Mouse (Mus musculus) cerebellum, postnatal 25 days (tissue): ENCODE measurements around the gene Nfe2.
"Not testable (repeated sequence)": the region's sequence is repeated elsewhere in the genome, so short reads cannot be mapped to it uniquely, and the experiment has no call there.

Experiments used
- DNase-seq, 2 experiments: peaks; one replicate each; pipeline ENCODE4 v3.0.0; 2021; ENCODE audit warnings: mixed read lengths in 2 of 2

The Nfe2 gene

DNA sequence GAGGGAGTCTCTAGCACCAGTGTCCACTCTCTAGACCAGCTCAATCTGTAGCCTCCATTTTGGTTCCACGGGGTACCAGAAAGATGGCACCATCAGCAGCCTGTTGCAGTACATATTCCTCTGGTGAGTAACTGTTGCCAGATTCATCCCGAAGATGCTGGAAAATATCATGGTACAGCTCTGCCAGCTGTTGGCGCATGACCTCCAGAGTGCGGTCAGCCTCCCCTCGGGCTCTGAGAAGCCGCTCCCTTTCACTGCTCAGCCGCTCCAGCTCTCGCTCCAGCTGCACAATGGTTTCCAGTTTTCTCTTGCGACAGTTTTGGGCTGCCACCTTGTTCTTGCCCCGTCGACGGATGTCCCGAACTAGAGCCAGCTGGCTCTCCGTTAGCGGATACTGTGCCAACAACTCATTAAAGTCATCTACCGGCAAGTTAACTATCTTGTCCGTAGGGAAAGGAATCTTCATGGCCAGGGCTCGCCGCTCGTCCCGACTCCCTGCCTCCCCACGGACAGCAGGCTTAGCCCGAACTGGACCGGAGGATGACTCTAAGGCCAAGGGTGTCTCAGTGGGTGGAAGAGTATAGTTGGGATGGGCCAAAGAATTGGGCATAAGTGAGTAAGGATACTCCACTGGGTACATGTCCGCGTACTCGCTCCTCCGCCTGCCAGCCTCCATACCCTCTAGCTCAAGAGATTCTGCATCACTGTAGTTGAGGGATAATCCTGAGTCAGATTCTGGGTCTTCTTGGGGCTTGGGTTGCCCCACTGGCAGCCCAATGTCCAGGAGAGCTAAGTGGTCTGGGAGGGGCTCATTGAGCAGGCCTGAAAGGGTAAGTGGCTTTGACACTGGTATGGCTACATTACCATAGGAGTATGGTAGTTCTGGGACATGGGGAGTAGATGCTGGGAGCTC lies 9.5 kb downstream of the Nfe2 start:
- DNase-seq: peak in 1 of 2 experiments; percentile 29

DNA sequence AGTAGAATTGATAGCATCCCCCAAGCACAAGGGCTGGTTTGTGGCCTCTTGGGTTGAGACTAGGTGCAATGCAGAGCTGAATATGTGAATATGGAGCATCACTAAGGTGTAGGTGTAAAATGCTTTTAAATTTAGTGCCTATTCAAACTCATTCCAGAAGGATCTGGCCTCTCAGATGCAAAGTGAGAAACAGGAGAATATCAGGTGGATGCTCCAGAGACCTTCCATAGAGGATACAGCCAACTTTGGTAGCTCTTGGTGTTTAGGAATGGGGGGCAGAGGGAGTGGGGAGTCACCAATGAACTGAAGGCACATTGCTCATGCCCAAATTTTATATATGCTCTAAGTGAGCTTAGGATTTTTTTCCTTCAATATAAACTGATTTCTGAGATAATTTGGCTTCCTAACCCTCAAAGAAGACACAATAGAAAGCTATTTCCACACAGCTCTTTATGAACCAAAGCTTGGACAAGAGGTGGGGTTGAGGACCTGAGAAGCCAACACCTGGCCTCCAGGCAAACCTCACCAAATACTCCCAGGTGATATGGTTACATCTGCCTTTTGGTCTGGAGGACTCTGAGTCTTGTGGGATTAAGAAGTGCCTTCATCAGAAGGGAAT lies 10.3 kb downstream of the Nfe2 start:
- no peak for DNase-seq

DNA sequence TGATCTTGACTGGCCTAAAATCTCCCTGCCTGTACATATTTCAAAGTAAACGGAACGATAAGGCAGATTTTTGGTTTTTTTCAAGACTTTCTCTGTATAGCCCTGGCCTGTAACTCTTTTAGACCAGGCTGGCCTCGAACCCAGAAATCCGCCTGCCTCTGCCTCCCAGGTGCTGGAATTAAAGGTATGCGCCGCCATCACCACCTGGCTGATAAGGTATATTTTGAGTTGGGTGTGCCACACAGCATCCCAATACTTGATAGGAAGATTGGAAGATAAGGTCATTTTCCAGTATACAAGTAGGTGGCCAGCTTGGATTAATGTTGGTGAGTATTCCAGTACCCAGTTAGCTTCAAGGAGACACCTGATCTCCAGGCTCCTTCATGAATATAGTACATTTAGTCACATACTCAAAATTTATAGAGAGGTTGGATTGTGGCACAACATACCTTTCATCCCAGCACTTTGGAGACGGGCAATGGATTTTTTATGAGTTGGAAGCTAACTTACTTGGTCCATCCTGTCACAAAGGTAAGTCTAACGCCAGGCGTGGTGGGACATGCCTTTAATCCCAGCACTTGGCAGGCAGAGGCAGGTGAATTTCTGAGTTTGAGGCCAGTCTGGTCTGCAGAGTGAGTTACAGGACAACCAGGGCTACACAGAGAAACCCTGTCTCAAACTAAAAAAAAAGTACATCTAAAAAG lies 11.0 kb downstream of the Nfe2 start:
- no peak for DNase-seq

DNA sequence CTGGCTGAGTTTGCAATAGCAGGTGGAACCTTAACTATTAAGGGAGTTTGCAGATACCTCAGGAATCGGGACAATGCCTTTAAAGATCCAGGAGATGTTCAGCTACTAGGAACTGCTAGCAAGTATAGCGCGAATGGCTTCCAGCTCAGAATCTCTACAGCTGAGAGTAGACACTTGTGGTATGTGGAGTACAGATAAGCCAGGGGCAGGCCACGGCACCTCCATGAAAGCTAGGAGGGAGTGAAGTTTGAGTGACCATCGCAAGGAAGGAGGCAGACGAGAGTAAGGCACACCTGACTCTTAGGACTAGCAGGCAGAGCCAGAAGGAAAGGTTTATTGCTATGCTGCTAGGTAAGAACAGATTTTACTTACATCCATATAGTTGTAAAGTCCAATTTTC lies 12.6 kb downstream of the Nfe2 start:
- DNase-seq: no peak

DNA sequence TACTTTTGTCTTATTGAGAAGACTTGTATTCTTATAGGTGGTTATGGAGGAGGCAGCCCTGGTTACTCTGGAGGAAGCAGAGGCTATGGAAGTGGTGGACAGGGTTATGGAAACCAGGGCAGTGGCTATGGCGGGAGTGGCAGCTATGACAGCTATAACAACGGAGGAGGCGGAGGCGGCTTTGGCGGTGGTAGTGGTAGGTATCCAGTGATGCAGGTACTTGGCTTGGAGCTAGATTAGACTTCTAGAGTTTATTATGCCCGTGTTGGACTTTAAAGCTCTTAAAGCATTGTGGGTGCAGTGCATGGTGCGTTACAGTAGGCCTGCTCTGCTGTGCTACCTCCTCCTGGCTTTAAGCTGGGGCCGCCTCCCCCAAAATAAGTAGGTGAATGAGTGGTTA lies 15.3 kb downstream of the Nfe2 start:
- peak in 1 of 2 experiments; percentile 20 for DNase-seq

DNA sequence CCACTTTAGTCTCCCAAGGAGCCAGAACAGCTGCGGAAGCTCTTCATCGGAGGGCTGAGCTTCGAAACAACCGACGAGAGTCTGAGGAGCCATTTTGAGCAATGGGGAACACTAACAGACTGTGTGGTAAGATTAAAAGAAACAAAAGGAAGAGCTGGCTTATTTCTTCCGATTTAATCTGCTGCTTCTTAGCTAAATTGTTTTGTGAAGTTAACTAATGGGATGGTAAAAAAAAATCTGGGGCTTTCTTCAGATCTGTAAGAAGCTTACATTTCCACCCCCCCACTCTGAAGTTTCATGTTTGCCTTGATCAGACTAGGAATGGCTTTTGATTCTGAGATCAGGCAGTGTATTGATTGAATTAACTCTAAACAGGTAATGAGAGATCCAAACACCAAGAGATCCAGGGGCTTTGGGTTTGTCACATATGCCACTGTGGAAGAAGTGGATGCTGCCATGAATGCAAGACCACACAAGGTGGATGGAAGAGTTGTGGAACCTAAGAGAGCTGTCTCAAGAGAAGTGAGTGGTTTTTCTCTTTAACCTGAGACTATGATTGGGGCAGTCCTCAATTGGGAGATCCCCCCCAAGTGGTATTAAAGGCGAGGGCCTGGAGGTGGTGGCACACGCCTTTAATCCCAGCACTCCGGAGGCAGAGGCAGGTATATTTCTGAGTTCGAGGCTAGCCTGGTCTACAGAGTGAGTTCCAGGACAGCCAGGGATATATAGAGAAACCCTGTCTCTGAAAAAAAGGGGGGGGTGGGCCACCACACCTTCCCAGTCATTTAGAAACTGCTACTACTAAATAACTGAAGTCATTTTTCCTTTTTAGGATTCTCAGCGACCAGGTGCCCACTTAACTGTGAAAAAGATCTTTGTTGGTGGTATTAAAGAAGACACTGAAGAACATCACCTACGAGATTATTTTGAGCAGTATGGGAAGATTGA lies 16.9 kb downstream of the Nfe2 start:
- not testable (repeated sequence) for DNase-seq

DNA sequence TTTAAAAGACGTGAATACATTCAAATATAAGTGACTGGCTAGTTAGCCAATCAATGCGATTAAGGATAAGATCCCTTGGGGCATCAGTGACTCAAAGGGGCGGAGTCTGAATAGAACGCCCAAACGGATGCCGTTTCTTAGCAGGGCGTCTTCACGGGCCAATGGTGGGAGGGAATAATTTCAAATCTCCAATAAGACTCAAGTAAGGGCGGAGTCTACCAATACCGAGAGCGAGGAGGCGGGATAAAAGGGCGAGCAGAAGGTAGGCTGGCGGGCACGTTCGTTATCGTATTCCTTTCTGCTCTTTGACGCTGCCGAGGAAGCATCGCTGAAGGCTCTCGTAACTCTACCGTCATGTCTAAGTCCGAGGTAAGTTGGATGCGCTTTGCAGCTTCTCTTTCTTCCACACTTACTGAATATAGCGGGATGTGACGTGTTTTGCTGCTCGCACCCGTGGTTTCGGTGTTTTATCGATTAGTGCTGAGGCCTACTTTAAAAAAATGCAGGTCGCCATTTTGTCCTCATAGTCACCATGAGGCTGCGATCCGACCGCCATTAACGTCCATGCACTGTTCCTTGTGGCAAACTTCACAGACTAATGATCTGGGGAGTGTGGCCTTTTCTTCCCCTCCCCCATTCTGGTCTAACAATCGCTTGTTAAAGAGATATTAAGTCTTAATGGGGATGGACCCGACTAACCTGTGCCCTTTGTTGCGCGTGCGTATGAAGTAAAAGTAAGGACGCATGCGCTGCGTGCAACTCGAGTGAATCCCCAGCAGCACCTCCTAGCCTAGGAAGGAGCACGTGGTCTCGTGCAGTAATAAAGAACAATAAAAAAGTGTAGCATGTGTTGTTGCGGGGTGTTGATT lies 17.8 kb downstream of the Nfe2 start, which contains the start of gene Hnrnpa1:
Gene Hnrnpa1, plus strand, starts transcription at position 273 of the 869 bp plus-strand sequence.
- peak; percentile 89 to 92 for DNase-seq

DNA sequence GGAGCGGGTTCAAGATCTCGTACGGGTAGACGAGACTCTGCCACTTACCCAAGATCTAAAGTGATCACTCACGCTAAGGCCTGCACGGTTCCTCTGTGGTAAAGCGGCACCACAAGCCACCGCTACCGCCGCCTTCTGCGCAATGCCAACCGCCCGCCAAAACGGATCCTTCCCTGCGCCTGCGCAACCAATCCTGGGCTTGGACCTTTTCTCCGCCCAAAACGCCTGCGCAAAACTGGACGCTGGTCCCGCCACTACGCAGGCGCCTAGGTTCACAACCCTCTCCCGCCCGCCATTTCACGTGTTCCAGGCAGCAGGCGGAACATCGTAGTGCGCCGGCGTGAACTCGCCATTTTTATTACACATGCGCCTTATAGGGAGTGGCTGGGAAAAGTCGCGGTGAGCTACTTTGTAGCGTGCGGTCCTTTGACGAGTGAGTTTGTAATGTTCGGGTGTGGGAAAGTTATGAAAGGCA lies 18.5 kb downstream of the Nfe2 start, which contains the start of gene Cbx5:
Gene Cbx5, minus strand, starts transcription at position 132 of the 475 bp plus-strand sequence.
- peak; percentile 98 for DNase-seq

DNA sequence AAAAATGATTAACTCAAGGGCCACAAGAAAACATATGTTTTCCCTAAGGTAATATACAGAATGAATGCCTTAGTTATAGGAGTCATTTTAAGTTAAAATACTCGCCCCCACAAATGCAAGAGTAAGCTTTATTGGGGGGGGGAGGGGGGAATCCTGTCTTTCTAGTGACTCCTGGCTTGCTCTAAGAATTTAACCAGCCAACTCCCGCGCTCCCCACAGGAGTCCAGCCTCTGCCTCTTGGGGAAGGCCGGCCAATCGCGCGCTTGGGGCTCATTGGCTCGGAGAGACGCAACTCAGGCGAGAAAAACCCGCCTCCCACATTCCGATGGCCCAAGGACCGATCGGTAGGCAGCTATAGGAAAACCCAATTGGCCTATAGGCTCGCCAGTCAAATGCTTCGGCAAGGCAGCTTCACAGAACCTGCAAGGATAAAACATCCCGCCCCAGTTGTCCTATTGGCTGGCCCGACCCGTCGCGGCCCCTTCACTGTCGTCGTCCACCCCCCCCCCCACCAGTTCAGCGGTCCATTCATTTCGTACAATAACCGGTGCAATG lies 19.0 kb downstream of the Nfe2 start:
- DNase-seq: peak; percentile 92 to 96

DNA sequence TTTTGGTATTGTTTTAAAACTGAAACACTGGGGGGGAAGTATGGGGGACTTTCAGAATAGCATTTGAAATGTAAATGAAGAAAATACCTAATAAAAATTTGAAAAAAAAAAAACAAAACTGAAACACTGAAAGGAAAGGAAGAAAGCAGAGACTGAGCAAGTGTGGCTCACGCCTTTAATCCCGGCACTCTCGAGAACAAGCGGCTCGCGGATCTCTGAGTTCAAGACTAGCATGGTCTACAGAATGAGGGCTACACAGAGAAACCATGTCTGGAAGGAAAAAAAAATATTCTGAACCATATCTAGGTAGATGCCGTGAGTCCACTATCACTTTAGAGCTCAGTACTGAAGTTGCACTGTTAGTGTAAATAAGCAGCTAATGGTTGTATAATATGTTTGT lies 20.9 kb downstream of the Nfe2 start:
- no peak for DNase-seq

DNA sequence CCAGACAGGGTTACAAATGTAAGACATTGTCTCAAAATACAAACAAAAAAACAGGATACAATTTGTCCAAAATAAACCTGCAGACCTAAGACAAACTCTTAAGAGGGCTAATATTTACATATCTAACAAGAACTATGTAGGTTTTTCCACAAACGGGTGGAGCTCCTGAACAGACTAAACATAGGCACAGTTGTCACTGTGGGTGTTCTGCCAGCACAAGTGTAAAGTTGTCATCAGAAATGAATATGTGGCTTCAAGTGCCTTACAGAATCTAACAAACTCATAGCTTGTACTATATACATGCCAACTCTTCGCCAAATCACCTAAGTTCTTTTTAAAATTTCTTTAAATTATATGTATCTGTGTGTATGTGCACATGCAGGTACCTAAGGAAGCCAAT lies 25.1 kb downstream of the Nfe2 start:
- no peak for DNase-seq

DNA sequence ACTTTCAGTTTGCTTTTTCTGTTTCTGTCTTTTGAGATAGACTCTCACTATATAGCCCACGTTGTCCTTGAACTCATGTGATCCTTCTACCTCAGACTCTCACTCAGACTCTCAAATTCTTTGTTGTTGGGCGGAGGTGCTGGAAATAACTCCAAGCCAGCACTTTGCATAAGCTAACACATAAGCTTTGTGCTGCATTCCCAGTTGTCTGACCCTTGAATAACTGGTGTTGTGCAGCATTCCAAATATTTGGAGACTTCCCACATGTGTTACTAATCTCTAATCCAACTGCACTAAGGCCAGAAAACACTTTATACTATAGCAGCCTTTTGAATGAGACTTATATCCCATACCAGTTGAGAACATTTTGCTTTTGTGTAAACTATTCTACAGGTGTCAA lies 29.3 kb downstream of the Nfe2 start:
- DNase-seq: no peak

DNA sequence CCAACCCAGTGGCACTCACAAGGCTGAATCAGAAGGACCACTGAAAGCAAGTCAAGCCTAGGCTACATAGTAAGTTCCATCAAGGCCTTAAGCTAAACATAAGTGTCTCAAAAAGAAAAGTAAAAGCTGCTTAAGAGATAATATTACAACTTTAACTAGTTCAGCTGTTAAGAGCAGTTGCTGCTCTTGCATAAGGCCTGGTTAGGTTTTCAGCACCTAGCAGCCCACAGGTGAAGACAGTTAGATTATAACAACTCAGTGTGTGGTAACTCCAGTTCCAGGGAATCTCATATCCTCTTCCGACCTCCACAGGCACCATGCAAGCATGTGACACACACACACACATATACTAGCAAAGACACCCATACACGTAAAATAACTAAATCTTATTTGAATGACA lies 30.6 kb downstream of the Nfe2 start:
- no peak for DNase-seq

DNA sequence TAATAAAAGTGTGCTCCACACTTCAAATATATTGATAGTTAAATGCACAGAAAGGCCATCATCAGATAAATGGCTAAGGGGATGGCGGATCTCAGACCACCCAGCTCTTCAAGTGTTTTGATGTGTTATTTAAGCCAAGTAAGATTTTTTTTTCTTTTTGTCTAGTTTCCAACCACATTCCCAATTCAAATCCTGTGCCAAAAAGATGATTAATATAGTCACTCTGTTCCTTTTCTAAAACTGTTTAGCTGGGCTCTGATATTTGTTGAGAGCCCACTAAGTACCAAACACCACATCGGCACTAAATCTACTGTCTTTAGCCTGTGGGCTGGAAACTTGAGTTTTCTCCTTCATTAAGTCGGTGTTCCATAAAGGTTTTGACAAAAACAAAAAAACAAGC lies 31.2 kb downstream of the Nfe2 start:
- DNase-seq: no peak

DNA sequence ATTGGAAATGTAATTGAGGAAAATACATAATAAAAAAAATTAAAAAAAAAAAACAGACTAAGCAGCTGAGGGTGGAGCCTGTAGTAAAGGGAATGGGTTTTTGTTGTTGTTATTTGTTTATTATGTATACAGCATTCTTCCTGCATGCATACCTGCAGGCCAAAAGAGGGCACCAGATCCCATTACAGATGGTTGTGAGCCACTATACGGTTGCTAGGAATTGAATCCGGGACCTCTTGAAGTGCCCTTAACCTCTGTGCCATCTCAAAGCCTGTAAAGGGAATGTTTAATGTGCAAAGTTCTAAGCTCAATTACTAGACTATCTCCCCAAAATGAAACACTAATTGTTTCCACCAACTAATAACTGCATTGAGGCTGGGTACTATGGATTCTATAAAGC lies 34.0 kb downstream of the Nfe2 start:
- no peak for DNase-seq

DNA sequence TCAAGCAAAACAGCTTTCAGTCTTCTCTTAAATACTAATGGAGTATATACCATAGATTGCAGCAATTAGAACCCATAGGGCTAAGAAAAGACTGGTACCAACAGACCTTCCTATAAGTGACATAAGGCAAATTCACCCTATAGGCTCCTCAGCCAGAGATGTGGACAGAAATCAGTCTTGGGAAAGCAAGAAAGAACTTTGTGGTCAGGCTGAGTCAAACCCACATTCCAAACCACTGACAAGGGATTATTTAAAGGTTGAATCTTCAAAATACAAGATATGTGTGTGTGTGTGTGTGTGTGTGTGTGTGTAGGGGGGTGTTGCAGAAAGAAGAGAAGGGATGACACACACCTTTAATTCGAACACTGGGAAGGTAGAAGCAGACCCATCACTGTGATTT lies 36.8 kb downstream of the Nfe2 start:
- no peak for DNase-seq

DNA sequence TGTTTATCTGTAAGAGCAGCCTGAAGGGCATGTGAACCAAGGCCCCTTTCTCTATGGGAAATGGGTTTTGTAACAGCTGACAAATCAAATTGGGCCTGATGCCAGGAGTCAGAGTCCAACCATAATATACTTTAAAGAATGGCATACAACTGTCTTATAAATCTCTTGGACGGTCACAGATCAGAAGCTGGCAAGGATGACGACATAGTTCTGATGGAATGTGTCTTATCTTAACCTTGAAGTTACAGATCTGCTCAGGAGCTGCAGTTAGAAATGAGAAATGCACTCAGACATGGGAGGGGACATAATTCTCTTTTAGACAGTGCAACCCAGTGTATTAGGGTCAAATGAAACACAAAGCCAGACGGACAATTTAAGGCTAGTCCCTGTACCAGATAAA lies 37.4 kb downstream of the Nfe2 start:
- no peak for DNase-seq

DNA sequence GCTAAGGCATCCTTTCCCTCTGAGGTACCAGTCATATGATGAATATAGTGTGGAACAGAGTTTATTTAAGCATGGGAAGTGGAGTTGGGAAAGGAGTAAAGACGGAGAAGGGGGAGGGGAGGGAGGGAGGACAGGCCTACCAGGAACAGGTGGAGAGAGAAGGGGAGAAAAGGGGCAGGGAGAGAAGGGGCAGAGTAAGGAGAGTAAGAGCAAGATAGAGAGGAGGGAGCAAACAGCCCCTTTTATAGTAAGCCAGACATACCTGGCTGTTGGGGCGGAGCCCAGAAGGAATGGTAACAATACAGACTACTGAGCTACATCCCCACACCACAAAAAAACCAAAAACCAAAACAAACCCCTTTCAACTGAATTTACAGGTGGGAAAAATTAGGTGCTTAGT lies 42.2 kb downstream of the Nfe2 start:
- no peak for DNase-seq

DNA sequence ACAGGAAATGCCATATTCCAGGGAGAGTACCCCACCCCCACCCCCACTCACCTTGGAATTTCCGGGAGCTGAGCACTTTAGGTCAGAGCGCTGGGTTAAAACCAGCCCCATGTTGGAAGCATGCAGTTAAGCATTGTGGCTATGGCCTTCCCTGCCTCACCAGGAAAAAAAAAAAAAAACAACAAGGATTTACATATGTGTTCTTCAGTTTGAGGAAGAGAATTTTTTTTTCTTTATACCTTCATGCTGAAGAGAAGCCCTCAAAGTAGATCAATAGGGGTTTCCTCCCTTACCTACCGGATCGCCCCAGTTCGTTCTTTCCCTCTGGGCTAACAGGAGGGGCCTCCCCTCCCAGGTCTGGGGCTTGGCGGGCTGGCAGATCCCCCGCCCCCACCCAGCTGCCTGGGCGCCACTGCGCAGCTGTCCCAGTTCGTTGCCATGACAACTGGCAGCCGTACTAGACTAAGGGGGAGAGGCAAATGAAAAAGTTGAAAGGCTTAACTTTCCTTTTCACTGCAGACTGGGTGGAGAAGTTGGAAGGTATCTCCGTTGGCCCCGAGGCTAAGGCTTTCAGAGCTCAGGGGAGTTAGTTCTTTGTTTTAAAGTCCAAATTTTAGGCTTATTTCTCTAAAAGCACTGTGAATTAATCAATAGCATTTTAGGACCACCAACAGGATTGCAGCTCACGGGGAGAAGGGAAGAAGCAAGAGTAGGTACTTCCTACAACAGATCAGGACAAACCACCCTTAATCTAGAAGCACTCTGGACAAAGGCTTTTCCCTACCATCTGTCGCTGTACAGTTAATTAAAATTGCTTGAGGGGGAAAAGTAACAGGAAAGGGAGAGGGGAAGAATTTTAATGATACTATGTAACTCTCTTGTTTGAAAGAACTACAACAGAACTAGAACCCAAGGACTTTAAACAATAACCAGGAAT lies 43.0 kb downstream of the Nfe2 start:
- DNase-seq: peak; percentile 38 to 65

DNA sequence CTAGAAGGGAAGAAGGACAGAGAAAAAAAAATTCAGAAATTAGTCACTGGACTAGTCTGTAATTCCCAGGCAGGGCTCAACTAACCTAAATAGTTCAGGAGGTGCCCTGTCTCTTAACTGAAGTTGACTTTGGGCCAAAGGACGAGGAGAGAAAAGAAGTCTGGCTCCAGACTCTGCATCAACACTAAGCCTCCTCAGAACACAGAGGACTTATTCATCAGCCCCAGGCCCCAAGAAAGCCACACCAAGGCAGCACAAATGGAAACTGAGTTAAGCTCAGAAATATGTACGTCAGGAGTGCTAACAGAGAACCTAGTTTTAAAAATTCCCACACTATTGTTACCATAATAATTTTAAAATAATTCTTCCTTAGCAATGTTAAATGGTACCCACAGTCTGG lies 44.1 kb downstream of the Nfe2 start:
- DNase-seq: no peak
